Mouse (Mus musculus): ENCODE measurements around the gene Trak1. TPM values are rescaled to one million over a fixed set of nuclear protein-coding genes. Genes with fewer than 3 reads are reported as not detected.

The Trak1 gene
- polyA plus RNA-seq, 1 experiment: 9.7 TPM

DNA sequence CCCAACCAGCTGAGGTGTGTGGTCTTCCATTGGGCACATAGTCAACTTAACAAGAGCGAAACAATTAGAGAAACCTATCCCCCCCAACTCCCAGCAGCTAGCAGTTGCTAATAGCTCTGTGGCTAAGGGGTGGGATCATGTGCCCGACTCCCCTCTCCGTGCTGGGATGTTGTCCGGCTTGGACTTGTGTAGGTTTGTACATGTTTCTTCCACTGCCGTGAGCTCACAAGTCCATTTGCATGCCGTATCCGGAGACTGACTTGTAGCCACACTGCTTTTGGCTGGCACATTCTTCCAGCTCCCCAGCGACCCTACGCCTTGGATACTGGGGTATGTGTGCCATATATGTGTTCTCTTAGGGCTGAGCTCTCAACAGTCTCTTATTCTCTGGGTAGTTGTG lies 55.4 kb downstream of the Trak1 start:
- H3K4me3 ChIP-seq (replicated peaks): no peak overlapping the region
- H3K9me3 ChIP-seq: no peaks in the 10 kb centered on the region
- TF ChIP-seq FLI1 (IDR thresholded peaks at IDR 0.05; ENCODE audit: low read length) (no peak), GATA1 (IDR thresholded peaks at IDR 0.05; ENCODE audit: borderline replicate concordance, low read length) (no peak)
- no peaks in the 10 kb centered on the region for H3K36me3 ChIP-seq (replicated peaks; ENCODE audit: low read length)
- H3K4me1 ChIP-seq: peaks cover 46% of the 10 kb centered on the region
- H3K27me3 ChIP-seq (replicated peaks): peaks cover 3% of the 10 kb centered on the region

GRCm38 (mm10) chr9:121354792-121355390 lies 57.6 kb downstream of the Trak1 start:
- TF ChIP-seq FLI1 (IDR thresholded peaks at IDR 0.05; ENCODE audit: low read length) (no peak), GATA1 (IDR thresholded peaks at IDR 0.05; ENCODE audit: borderline replicate concordance, low read length) (no peak)
- no peak overlapping the region for H3K4me3 ChIP-seq (replicated peaks)
- H3K9me3 ChIP-seq: no peaks in the 10 kb centered on the region
- H3K27me3 ChIP-seq (replicated peaks): peaks cover 3% of the 10 kb centered on the region
- H3K4me1 ChIP-seq: peaks cover 50% of the 10 kb centered on the region
- no peaks in the 10 kb centered on the region for H3K36me3 ChIP-seq (replicated peaks; ENCODE audit: low read length)

DNA sequence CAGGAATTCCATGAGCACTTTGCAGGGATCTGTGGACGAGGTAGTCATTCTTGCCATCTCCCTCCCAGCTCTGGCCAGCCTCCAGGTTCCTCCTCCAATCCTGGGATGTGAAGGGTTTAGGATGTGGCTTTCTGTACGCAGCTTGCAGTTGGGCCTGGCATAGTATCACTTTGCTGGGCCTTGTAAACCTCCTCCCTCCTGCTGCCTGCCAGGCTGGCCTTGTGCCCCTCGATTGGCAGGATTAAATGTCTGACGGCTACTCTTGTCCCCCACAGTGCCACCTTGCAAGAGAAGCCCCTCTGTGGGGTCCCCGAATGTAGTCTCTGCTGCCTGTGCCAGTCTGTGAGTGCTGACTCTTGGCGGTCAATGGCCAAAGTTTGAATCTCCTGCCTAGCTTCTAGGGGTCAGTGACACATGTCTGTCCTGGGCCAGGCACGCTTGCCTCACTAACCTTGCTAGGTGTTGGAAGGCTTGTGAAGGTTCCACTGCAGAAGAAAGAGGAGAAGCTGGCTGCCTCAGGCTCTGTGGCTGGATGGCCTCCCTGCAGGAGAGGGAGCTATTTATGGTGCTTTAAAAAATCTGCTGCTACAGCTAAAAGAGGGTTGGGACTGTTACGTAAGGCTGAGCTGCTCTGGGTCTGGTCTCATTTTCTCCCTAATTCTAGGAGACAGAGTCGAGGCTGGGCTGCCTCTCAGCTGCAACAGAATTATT lies 58.3 kb downstream of the Trak1 start:
- Histone ChIP-seq H3K4me1 (peaks cover 52% of the 10 kb centered on the region), H3K27me3 (replicated peaks) (peaks cover 3% of the 10 kb centered on the region), H3K9me3 (no peaks in the 10 kb centered on the region), H3K4me3 (replicated peaks) (no peak overlapping the region), H3K36me3 (replicated peaks; ENCODE audit: low read length) (no peaks in the 10 kb centered on the region)
- TF ChIP-seq FLI1 (IDR thresholded peaks at IDR 0.05; ENCODE audit: low read length): no peak
- TF ChIP-seq GATA1 (IDR thresholded peaks at IDR 0.05; ENCODE audit: borderline replicate concordance, low read length): no peak

- H3K4me3 ChIP-seq (replicated peaks): no peak overlapping the region
- no peaks in the 10 kb centered on the region for H3K36me3 ChIP-seq (replicated peaks; ENCODE audit: low read length)
- peaks cover 47% of the 10 kb centered on the region for H3K4me1 ChIP-seq
- no peaks in the 10 kb centered on the region for H3K9me3 ChIP-seq
- H3K27me3 ChIP-seq (replicated peaks): peaks cover 2% of the 10 kb centered on the region
- TF ChIP-seq FLI1 (IDR thresholded peaks at IDR 0.05; ENCODE audit: low read length) (no peak), GATA1 (IDR thresholded peaks at IDR 0.05; ENCODE audit: borderline replicate concordance, low read length) (no peak)
Observed at GRCm38 (mm10) chr9:121357102-121357501, 59.8 kb downstream of the Trak1 start.

- Histone ChIP-seq H3K9me3 (no peaks in the 10 kb centered on the region), H3K4me3 (replicated peaks) (no peak overlapping the region), H3K4me1 (peaks cover 45% of the 10 kb centered on the region), H3K27me3 (replicated peaks) (peaks cover 2% of the 10 kb centered on the region), H3K36me3 (replicated peaks; ENCODE audit: low read length) (no peaks in the 10 kb centered on the region)
- no peak for TF ChIP-seq FLI1 (IDR thresholded peaks at IDR 0.05; ENCODE audit: low read length)
Observed at GRCm38 (mm10) chr9:121357582-121358275, 60.4 kb downstream of the Trak1 start.

GRCm38 (mm10) chr9:121358418-121358817 lies 61.1 kb downstream of the Trak1 start:
- Histone ChIP-seq H3K4me3 (replicated peaks) (no peak overlapping the region), H3K4me1 (peaks cover 45% of the 10 kb centered on the region), H3K27me3 (replicated peaks) (peaks cover 2% of the 10 kb centered on the region), H3K9me3 (no peaks in the 10 kb centered on the region), H3K36me3 (replicated peaks; ENCODE audit: low read length) (no peaks in the 10 kb centered on the region)
- TF ChIP-seq FLI1 (IDR thresholded peaks at IDR 0.05; ENCODE audit: low read length) (no peak), GATA1 (IDR thresholded peaks at IDR 0.05; ENCODE audit: borderline replicate concordance, low read length) (no peak)

- TF ChIP-seq FLI1 (IDR thresholded peaks at IDR 0.05; ENCODE audit: low read length) (no peak), GATA1 (IDR thresholded peaks at IDR 0.05; ENCODE audit: borderline replicate concordance, low read length) (no peak)
- Histone ChIP-seq H3K4me3 (replicated peaks) (no peak overlapping the region), H3K4me1 (peaks cover 54% of the 10 kb centered on the region), H3K27me3 (replicated peaks) (peaks cover 5% of the 10 kb centered on the region), H3K9me3 (no peaks in the 10 kb centered on the region), H3K36me3 (replicated peaks; ENCODE audit: low read length) (peaks cover 8% of the 10 kb centered on the region)
Observed at GRCm38 (mm10) chr9:121359266-121359972, 62.1 kb downstream of the Trak1 start.

DNA sequence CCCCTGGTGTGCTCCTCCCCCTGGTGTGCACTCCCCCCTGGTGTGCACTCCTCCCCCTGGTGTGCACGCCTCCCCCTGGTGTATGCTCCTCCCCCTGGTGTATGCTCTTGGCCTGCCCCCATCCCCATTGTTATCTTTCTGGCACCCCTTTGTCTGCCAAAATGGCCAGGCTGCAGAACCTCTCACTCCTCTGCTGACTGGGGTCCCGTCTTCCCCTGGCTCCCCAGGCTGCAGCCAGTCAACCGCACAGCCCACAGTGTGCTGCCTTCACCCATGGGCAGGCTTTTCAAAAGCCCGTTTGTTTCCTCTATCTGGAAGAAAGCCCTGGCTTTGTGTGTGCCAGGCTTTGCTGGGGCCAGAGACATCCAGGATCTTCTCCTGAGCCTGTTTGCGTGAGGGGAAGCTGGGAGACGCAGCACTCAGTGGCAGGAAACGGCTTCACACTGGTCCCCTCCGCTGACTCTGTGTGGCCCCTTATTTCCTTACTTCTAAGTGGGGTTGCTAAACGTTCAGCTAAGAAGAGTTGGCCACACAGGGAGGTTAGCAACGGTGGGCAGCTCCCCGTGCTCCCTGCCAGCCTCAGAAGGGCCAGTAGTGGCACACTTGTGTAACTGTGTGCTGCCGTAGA lies 63.1 kb downstream of the Trak1 start:
- H3K4me3 ChIP-seq (replicated peaks): peak overlapping the region; percentile 90
- H3K4me1 ChIP-seq: peaks cover 47% of the 10 kb centered on the region
- TF ChIP-seq GATA1 (IDR thresholded peaks at IDR 0.05; ENCODE audit: borderline replicate concordance, low read length) (no peak), FLI1 (IDR thresholded peaks at IDR 0.05; ENCODE audit: low read length) (no peak)
- peaks cover 16% of the 10 kb centered on the region for H3K36me3 ChIP-seq (replicated peaks; ENCODE audit: low read length)
- H3K9me3 ChIP-seq: no peaks in the 10 kb centered on the region
- peaks cover 5% of the 10 kb centered on the region for H3K27me3 ChIP-seq (replicated peaks)

- peaks cover 5% of the 10 kb centered on the region for H3K27me3 ChIP-seq (replicated peaks)
- peaks cover 22% of the 10 kb centered on the region for H3K36me3 ChIP-seq (replicated peaks; ENCODE audit: low read length)
- H3K4me1 ChIP-seq: peaks cover 45% of the 10 kb centered on the region
- peak overlapping the region; percentile 90 for H3K4me3 ChIP-seq (replicated peaks)
- TF ChIP-seq GATA1 (IDR thresholded peaks at IDR 0.05; ENCODE audit: borderline replicate concordance, low read length): no peak
- H3K9me3 ChIP-seq: no peaks in the 10 kb centered on the region
Observed at GRCm38 (mm10) chr9:121361010-121361409, 63.7 kb downstream of the Trak1 start.

All from megakaryocyte, embryonic 14.5 days (primary cell).